Mouse (Mus musculus): ENCODE measurements around the gene Mrpl23. TPM values are rescaled to one million over a fixed set of nuclear protein-coding genes. Genes with fewer than 3 reads are reported as not detected.

The Mrpl23 gene
- total and polyA plus RNA-seq, 3 experiments: 11.4 to 48.2 TPM; not detected in 1

DNA sequence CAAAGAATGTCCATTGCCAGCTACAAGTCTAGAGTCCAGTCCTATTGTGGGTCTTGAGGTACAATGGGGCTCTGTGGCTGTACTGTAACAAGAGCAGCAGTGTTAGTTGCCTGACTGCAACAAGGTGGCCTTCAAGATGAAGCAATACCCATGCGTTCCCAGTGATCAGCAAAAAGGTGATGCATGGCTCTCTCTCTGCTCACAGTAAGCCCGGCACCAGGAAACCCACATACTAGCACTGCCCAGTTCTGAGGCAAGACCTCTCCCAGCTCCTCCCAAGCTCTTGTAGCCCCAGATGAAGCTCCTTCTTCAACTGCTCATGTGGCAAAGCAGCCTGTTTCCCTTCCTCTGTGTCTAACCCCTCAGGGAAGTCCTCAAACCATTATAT, 23.6 kb downstream of the Mrpl23 start:
- no peak for DNase-seq (ENCODE audit: low read depth, low spot score)
- Histone ChIP-seq H3K79me2 (ENCODE audit: control insufficient read depth, insufficient read depth, low read length, poor library complexity) (no peaks in the 10 kb centered on the region), H3K36me3 (ENCODE audit: control insufficient read depth in 1 of 2, insufficient read depth in 2 of 2, low read length in 2 of 2) (no peaks in the 10 kb centered on the region), H3K9me3 (replicated peaks; ENCODE audit: insufficient read depth, low read length) (no peaks in the 10 kb centered on the region), H3K4me3 (ENCODE audit: control insufficient read depth in 1 of 2, insufficient read depth in 1 of 2, low read depth in 2 of 2, low read length in 2 of 2) (no peak overlapping the region), H3K4me1 (ENCODE audit: control insufficient read depth in 1 of 2, insufficient read depth in 2 of 2, low read length in 2 of 2) (no peaks in the 10 kb centered on the region), H3K27me3 (ENCODE audit: control insufficient read depth in 1 of 2, insufficient read depth in 2 of 2, low read length in 2 of 2) (no peaks in the 10 kb centered on the region), H3K9ac (ENCODE audit: control insufficient read depth, low read depth, low read length, poor library complexity, severe bottlenecking) (no peak overlapping the region), H3K27ac (ENCODE audit: control insufficient read depth, low read depth, low read length) (no peak overlapping the region)
- TF ChIP-seq ZMIZ1 (IDR thresholded peaks at IDR 0.05; ENCODE audit: low read depth, low read length) (no peak), HCFC1 (IDR thresholded peaks at IDR 0.05; ENCODE audit: low read depth, low read length) (no peak), MYC (IDR thresholded peaks at IDR 0.05; ENCODE audit: low read depth, low read length) (no peak), SMC3 (IDR thresholded peaks at IDR 0.05; ENCODE audit: low read depth, low read length) (no peak), TBP (IDR thresholded peaks at IDR 0.05; ENCODE audit: low read depth, low read length) (no peak), SIN3A (IDR thresholded peaks at IDR 0.05; ENCODE audit: low read length) (no peak), POLR2A (IDR thresholded peaks at IDR 0.05; ENCODE audit: control insufficient read depth in 1 of 2, insufficient read depth in 1 of 2, low read depth in 1 of 2, low read length in 2 of 2, poor library complexity in 1 of 2) (no peak), MAZ (IDR thresholded peaks at IDR 0.05; ENCODE audit: low read depth, low read length) (no peak), POLR2AphosphoS5 (IDR thresholded peaks at IDR 0.05; ENCODE audit: borderline replicate concordance, low read depth, low read length) (no peak), E2F4 (IDR thresholded peaks at IDR 0.05; ENCODE audit: borderline replicate concordance, low read depth, low read length) (no peak), ETS1 (IDR thresholded peaks at IDR 0.05; ENCODE audit: low read depth, low read length) (no peak), MAX (IDR thresholded peaks at IDR 0.05; ENCODE audit: low read length) (no peak), TCF12 (IDR thresholded peaks at IDR 0.05; ENCODE audit: low read depth, low read length) (no peak), ELF1 (IDR thresholded peaks at IDR 0.05; ENCODE audit: low read depth, low read length) (no peak), USF2 (IDR thresholded peaks at IDR 0.05; ENCODE audit: borderline replicate concordance in 1 of 2, insufficient read depth in 1 of 2, low read depth in 1 of 2, low read length in 2 of 2) (no peak), KAT2A (conservative IDR thresholded peaks at IDR 0.05; ENCODE audit: low read depth, low read length) (no peak)

DNA sequence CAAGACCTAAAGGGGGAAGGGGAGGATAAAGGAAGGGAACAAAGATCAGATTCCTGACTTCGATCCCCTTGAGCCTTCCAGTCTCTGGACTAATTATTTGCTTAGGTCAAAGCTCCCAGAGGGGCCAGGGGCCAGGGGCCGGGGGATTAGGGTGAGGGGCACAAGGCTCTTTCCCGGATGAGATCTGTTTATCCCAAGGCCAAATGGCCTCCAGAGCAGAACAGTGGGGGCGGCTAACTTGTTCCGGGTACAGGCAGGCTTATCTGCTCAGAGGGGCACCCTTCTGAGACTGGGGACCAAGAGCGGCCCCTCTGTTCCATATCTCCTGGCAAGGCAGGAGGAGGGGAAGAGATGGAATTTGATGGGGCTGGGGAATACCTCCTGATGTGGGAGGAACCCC, 25.2 kb downstream of the Mrpl23 start:
- Histone ChIP-seq H3K27me3 (ENCODE audit: control insufficient read depth in 1 of 2, insufficient read depth in 2 of 2, low read length in 2 of 2) (0 out of 4 replicates have a peak, but pooled peaks cover 0 to 2% of the 10 kb centered on the region in 2 experiments), H3K79me2 (ENCODE audit: control insufficient read depth, insufficient read depth, low read length, poor library complexity) (no peaks in the 10 kb centered on the region), H3K4me3 (ENCODE audit: control insufficient read depth in 1 of 2, insufficient read depth in 1 of 2, low read depth in 2 of 2, low read length in 2 of 2) (no peak overlapping the region), H3K9me3 (replicated peaks; ENCODE audit: insufficient read depth, low read length) (no peaks in the 10 kb centered on the region), H3K4me1 (ENCODE audit: control insufficient read depth in 1 of 2, insufficient read depth in 2 of 2, low read length in 2 of 2) (no peaks in the 10 kb centered on the region), H3K9ac (ENCODE audit: control insufficient read depth, low read depth, low read length, poor library complexity, severe bottlenecking) (no peak overlapping the region), H3K27ac (ENCODE audit: control insufficient read depth, low read depth, low read length) (no peak overlapping the region), H3K36me3 (ENCODE audit: control insufficient read depth in 1 of 2, insufficient read depth in 2 of 2, low read length in 2 of 2) (no peaks in the 10 kb centered on the region)
- DNase-seq (ENCODE audit: low read depth, low spot score): no peak
- TF ChIP-seq MYC (IDR thresholded peaks at IDR 0.05; ENCODE audit: low read depth, low read length): no peak
- no peak for TF ChIP-seq RAD21 (IDR thresholded peaks at IDR 0.05; ENCODE audit: low read depth, low read length)
- TF ChIP-seq MXI1 (IDR thresholded peaks at IDR 0.05; ENCODE audit: low read depth, low read length): no peak
